24 mouse cellular contexts compared by ENCODE assay signal in the genomic region with DNA sequence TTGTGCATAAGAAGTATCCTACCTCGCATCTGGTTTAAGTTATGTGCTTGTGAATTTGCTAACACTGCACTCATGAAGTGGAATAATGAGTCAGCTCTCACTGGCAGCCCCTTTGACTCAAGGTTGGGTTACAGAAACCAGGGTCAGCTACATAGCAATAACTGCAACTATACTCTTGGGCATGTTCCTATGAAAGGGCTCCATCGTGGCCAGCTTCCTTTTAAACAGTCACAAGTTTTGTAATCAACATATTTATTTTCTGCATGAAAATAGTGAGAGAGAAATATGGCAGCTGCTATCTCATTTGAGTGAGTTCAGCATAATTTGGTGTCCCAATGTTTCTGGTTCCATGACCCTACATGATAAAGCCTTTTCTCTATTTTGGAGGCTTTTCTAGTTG.
DNase-seq lines count a peak whose midpoint lies in the region; ATAC-seq and TF ChIP-seq lines count a peak whose summit lies in the region.
"Had no signal": no experiment of that assay in that cellular context is flagged by ENCODE, and none has a peak within 500 bp of the region (broad histone marks: within the 10 kb centered on the region; RNA-seq: fewer than 3 reads in every experiment).

No protein-coding gene starts in this region.

- H3K9ac ChIP-seq in limb, embryonic 12.5 days (replicated peaks) = no peak overlapping the region
- no peak overlapping the region for H3K9ac ChIP-seq in lung, postnatal 0 days (replicated peaks; ENCODE audit: low read depth)
- H3K9ac ChIP-seq: embryonic facial prominence, embryonic 12.5 days; heart, embryonic 13.5 days; hindbrain, embryonic 14.5 days; liver, embryonic 15.5 days had no signal

- H3K27ac ChIP-seq in limb, embryonic 12.5 days = no peak overlapping the region
- H3K27ac ChIP-seq in limb, embryonic 10.5 days = no peak overlapping the region
- no peak overlapping the region for H3K27ac ChIP-seq in lung, postnatal 0 days (ENCODE audit: low read length)
- H3K27ac ChIP-seq: embryonic facial prominence, embryonic 12.5 days; heart, embryonic 13.5 days; hindbrain, embryonic 14.5 days; layer of hippocampus, adult 2 months; left cerebral cortex, adult 2 months; liver, embryonic 15.5 days had no signal

- no peaks in the 10 kb centered on the region for H3K4me1 ChIP-seq in limb, embryonic 12.5 days (replicated peaks)
- H3K4me1 ChIP-seq in limb, embryonic 10.5 days = no peaks in the 10 kb centered on the region
- no peaks in the 10 kb centered on the region for H3K4me1 ChIP-seq in lung, postnatal 0 days (ENCODE audit: insufficient read depth, low read depth, low read length)
- H3K4me1 ChIP-seq: embryonic facial prominence, embryonic 12.5 days; heart, embryonic 13.5 days; liver, embryonic 15.5 days had no signal

- no peak for TF ChIP-seq CTCF in lung, postnatal 0 days (IDR thresholded peaks at IDR 0.05)

- peak; percentile 78 for TF ChIP-seq EP300 in lung, postnatal 0 days (IDR thresholded peaks at IDR 0.05)

- 30% methylated on average over 2 of the region's 2 CpGs for WGBS in limb, embryonic 12.5 days
- 82% methylated on average over 2 of the region's 2 CpGs for WGBS in limb, embryonic 10.5 days
- 45% methylated on average over 2 of the region's 2 CpGs for WGBS in lung, postnatal 0 days

- H3K4me2 ChIP-seq in limb, embryonic 12.5 days = no peak overlapping the region
- no peak overlapping the region for H3K4me2 ChIP-seq in lung, postnatal 0 days (replicated peaks; ENCODE audit: low read depth, low read length)
- H3K4me2 ChIP-seq: embryonic facial prominence, embryonic 12.5 days; heart, embryonic 13.5 days; hindbrain, embryonic 14.5 days; liver, embryonic 15.5 days had no signal

- H3K4me3 ChIP-seq in limb, embryonic 12.5 days (replicated peaks) = no peak overlapping the region
- H3K4me3 ChIP-seq in limb, embryonic 10.5 days = no peak overlapping the region
- no peak overlapping the region for H3K4me3 ChIP-seq in lung, postnatal 0 days (ENCODE audit: low read depth, low read length)
- H3K4me3 ChIP-seq: embryonic facial prominence, embryonic 12.5 days; heart, embryonic 13.5 days; layer of hippocampus, adult 2 months; left cerebral cortex, adult 2 months; liver, embryonic 15.5 days had no signal

- H3K9me3 ChIP-seq in limb, embryonic 12.5 days = no peaks in the 10 kb centered on the region
- no peaks in the 10 kb centered on the region for H3K9me3 ChIP-seq in limb, embryonic 10.5 days (replicated peaks)
- no peaks in the 10 kb centered on the region for H3K9me3 ChIP-seq in lung, postnatal 0 days (ENCODE audit: low read length)
- H3K9me3 ChIP-seq: embryonic facial prominence, embryonic 12.5 days; heart, embryonic 13.5 days; liver, embryonic 15.5 days had no signal

- H3K27me3 ChIP-seq in limb, embryonic 12.5 days = no peaks in the 10 kb centered on the region
- no peaks in the 10 kb centered on the region for H3K27me3 ChIP-seq in limb, embryonic 10.5 days (ENCODE audit: low read depth, poor library complexity, severe bottlenecking)
- no peaks in the 10 kb centered on the region for H3K27me3 ChIP-seq in lung, postnatal 0 days (replicated peaks; ENCODE audit: insufficient read depth, low read length)
- H3K27me3 ChIP-seq: embryonic facial prominence, embryonic 12.5 days; heart, embryonic 13.5 days; liver, embryonic 15.5 days had no signal

- ATAC-seq in limb, embryonic 12.5 days (ENCODE audit: insufficient number of reproducible peaks, insufficient read depth, low FRiP score, low TSS enrichment, low read depth) = 0 out of 2 replicates have a peak, but pooled peaks have one; percentile 31
- ATAC-seq in lung, postnatal 0 days = peak; percentile 80
- ATAC-seq: CD4-positive, CD25-positive, alpha-beta regulatory T cell, adult 4 months; forebrain, embryonic 16.5 days; inflammation-experienced regulatory T-cells, adult 6 months had no signal

- no peak for DNase-seq in limb, embryonic 10.5 days (ENCODE audit: low spot score)
- peak; percentile 49 for DNase-seq in fibroblast of lung, adult 2 months (ENCODE audit: low read depth)
- DNase-seq in lung, postnatal 0 days (ENCODE audit: low spot score) = peak; percentile 81
- DNase-seq in cerebellum, postnatal 10 days = no peak
- no peak for DNase-seq in right cerebral cortex, postnatal 36 days (ENCODE audit: low spot score in 2 of 2)
- DNase-seq in urinary bladder, adult 2 months (ENCODE audit: low spot score) = no peak
- DNase-seq: adrenal gland, postnatal 14 days; cerebellum, adult 11 months; cerebellum, adult 9-11 months; heart, postnatal 10 days; kidney, adult 2 months; kidney, postnatal 36 days; midbrain, embryonic 14.5 days; thymus, postnatal 25 days had no signal

- no peaks in the 10 kb centered on the region for H3K36me3 ChIP-seq in limb, embryonic 12.5 days
- H3K36me3 ChIP-seq in limb, embryonic 10.5 days = no peaks in the 10 kb centered on the region
- no peaks in the 10 kb centered on the region for H3K36me3 ChIP-seq in lung, postnatal 0 days (ENCODE audit: insufficient read depth, low read length)
- H3K36me3 ChIP-seq: embryonic facial prominence, embryonic 12.5 days; heart, embryonic 13.5 days; liver, embryonic 15.5 days had no signal

Comparison
In these comparisons a context has a peak if more than half of its experiments do, and no peak if none do; other contexts are left out.
1. DNase-seq: peak in fibroblast of lung, adult 2 months (single experiment) and lung, postnatal 0 days (single experiment); none in limb, embryonic 10.5 days (single experiment), cerebellum, postnatal 10 days (0 of 2), right cerebral cortex, postnatal 36 days (0 of 2) and urinary bladder, adult 2 months (single experiment).